Comparison of ENCODE assay signal across 21 mouse cellular contexts in genomic region chr14:34903854-34904253, GRCm38 (mm10).
A peak's percentile ranks its signal among the peaks of the same experiment; 100 is the strongest.
DNase-seq lines count a peak whose midpoint lies in the region; ATAC-seq lines count a peak whose summit lies in the region.
"Had no signal": no experiment of that assay in that cellular context is flagged by ENCODE, and none has a peak within 500 bp of the region (broad histone marks: within the 10 kb centered on the region; RNA-seq: fewer than 3 reads in every experiment).

No protein-coding gene starts in this region.

- H3K27ac ChIP-seq in forebrain, embryonic 14.5 days (ENCODE audit: low read depth, low read length), result peak overlapping the region; percentile 10; the same call in 1 of the 2 replicates
- H3K27ac ChIP-seq in forebrain, embryonic 11.5 days (ENCODE audit: low read depth, low read length), result no peak overlapping the region
- peak overlapping the region; percentile 77 for H3K27ac ChIP-seq in hindbrain, embryonic 12.5 days
- peak overlapping the region; percentile 75 for H3K27ac ChIP-seq in midbrain, embryonic 13.5 days
- H3K27ac ChIP-seq: gastrocnemius, adult 2 months; heart, embryonic 13.5 days; intestine, embryonic 15.5 days had no signal

- H3K9me3 ChIP-seq in forebrain, embryonic 14.5 days (replicated peaks; ENCODE audit: control insufficient read depth, low read length), result no peaks in the 10 kb centered on the region
- H3K9me3 ChIP-seq in forebrain, embryonic 11.5 days (ENCODE audit: control insufficient read depth, low read length), result no peaks in the 10 kb centered on the region
- H3K9me3 ChIP-seq in hindbrain, embryonic 12.5 days (replicated peaks), result no peaks in the 10 kb centered on the region
- H3K9me3 ChIP-seq in midbrain, embryonic 13.5 days, result no peaks in the 10 kb centered on the region
- H3K9me3 ChIP-seq: heart, embryonic 13.5 days; intestine, embryonic 15.5 days had no signal

- no peak overlapping the region for H3K9ac ChIP-seq in forebrain, embryonic 14.5 days (ENCODE audit: low read length)
- no peak overlapping the region for H3K9ac ChIP-seq in forebrain, embryonic 11.5 days (ENCODE audit: low read length)
- no peak overlapping the region for H3K9ac ChIP-seq in hindbrain, embryonic 12.5 days
- H3K9ac ChIP-seq in midbrain, embryonic 13.5 days (replicated peaks), result peak overlapping the region; percentile 10; the same call in 1 of the 2 replicates
- H3K9ac ChIP-seq: heart, embryonic 13.5 days; intestine, embryonic 15.5 days had no signal

- no peak overlapping the region for H3K4me2 ChIP-seq in forebrain, embryonic 14.5 days (ENCODE audit: low read length)
- no peak overlapping the region for H3K4me2 ChIP-seq in forebrain, embryonic 11.5 days (ENCODE audit: low read depth, low read length, severe bottlenecking)
- no peak overlapping the region for H3K4me2 ChIP-seq in hindbrain, embryonic 12.5 days (replicated peaks)
- H3K4me2 ChIP-seq in midbrain, embryonic 13.5 days (replicated peaks), result no peak overlapping the region
- H3K4me2 ChIP-seq: heart, embryonic 13.5 days; intestine, embryonic 15.5 days; liver, embryonic 11.5 days had no signal

- H3K4me1 ChIP-seq in forebrain, embryonic 14.5 days (ENCODE audit: control insufficient read depth, insufficient read depth, low read length), result peaks cover 10% of the 10 kb centered on the region
- H3K4me1 ChIP-seq in forebrain, embryonic 11.5 days (replicated peaks; ENCODE audit: control insufficient read depth, insufficient read depth, low read length), result no peaks in the 10 kb centered on the region
- peaks cover 18% of the 10 kb centered on the region for H3K4me1 ChIP-seq in hindbrain, embryonic 12.5 days
- peaks cover 43% of the 10 kb centered on the region for H3K4me1 ChIP-seq in midbrain, embryonic 13.5 days (replicated peaks)
- H3K4me1 ChIP-seq: intestine, embryonic 15.5 days had no signal

- no peak overlapping the region for H3K4me3 ChIP-seq in forebrain, embryonic 14.5 days (ENCODE audit: low read depth, low read length)
- H3K4me3 ChIP-seq in forebrain, embryonic 11.5 days (ENCODE audit: low read depth, low read length), result no peak overlapping the region
- no peak overlapping the region for H3K4me3 ChIP-seq in hindbrain, embryonic 12.5 days
- H3K4me3 ChIP-seq in midbrain, embryonic 13.5 days (replicated peaks), result no peak overlapping the region
- H3K4me3 ChIP-seq: gastrocnemius, adult 2 months; heart, embryonic 13.5 days; intestine, embryonic 15.5 days had no signal

- 66% methylated on average over 4 of the region's 4 CpGs for WGBS in forebrain, embryonic 14.5 days
- WGBS in forebrain, embryonic 11.5 days, result 64% methylated on average over 4 of the region's 4 CpGs
- WGBS in hindbrain, embryonic 12.5 days, result 45% methylated on average over 4 of the region's 4 CpGs
- WGBS in midbrain, embryonic 13.5 days, result 33% methylated on average over 4 of the region's 4 CpGs

- no peaks in the 10 kb centered on the region for H3K36me3 ChIP-seq in forebrain, embryonic 14.5 days (ENCODE audit: control insufficient read depth, insufficient read depth, low read length)
- no peaks in the 10 kb centered on the region for H3K36me3 ChIP-seq in forebrain, embryonic 11.5 days (ENCODE audit: control insufficient read depth, insufficient read depth, low read length)
- no peaks in the 10 kb centered on the region for H3K36me3 ChIP-seq in hindbrain, embryonic 12.5 days
- H3K36me3 ChIP-seq in midbrain, embryonic 13.5 days, result no peaks in the 10 kb centered on the region
- H3K36me3 ChIP-seq: heart, embryonic 13.5 days; intestine, embryonic 15.5 days had no signal

- DNase-seq in forebrain, embryonic 14.5 days (ENCODE audit: low spot score), result peak; percentile 22
- DNase-seq in forebrain, embryonic 11.5 days (ENCODE audit: low spot score), result no peak
- DNase-seq in right cerebral cortex, postnatal 14 days, result no peak
- no peak for DNase-seq in yolk sac, embryonic 10.5 days (ENCODE audit: low spot score)
- DNase-seq in frontal cortex, adult 2 months (ENCODE audit: extremely low spot score in 1 of 2, low spot score in 1 of 2), result no peak
- DNase-seq: adrenal gland, postnatal 14 days; cerebellum, adult 11-12 months; cerebellum, postnatal 25 days; embryo, embryonic 11 days; gastrocnemius, adult 2 months; kidney, postnatal 36 days; layer of hippocampus, adult 9-11 months; lung, adult 18-20 months; lung, postnatal 14 days; right cerebral cortex, adult 18-20 months; thymus, postnatal 36 days had no signal

- ATAC-seq in forebrain, embryonic 14.5 days, result peak; percentile 27; the same call in 1 of the 2 replicates
- ATAC-seq in forebrain, embryonic 11.5 days (replicated peaks; ENCODE audit: low FRiP score), result no peak
- peak; percentile 59 for ATAC-seq in hindbrain, embryonic 12.5 days (ENCODE audit: low FRiP score)
- ATAC-seq in midbrain, embryonic 13.5 days, result peak; percentile 73
- ATAC-seq: intestine, embryonic 15.5 days had no signal

- H3K27me3 ChIP-seq in forebrain, embryonic 14.5 days (replicated peaks; ENCODE audit: control insufficient read depth, insufficient read depth, low read length), result no peaks in the 10 kb centered on the region
- H3K27me3 ChIP-seq in forebrain, embryonic 11.5 days (ENCODE audit: control insufficient read depth, insufficient read depth, low read length), result no peaks in the 10 kb centered on the region
- no peaks in the 10 kb centered on the region for H3K27me3 ChIP-seq in hindbrain, embryonic 12.5 days
- no peaks in the 10 kb centered on the region for H3K27me3 ChIP-seq in midbrain, embryonic 13.5 days
- H3K27me3 ChIP-seq: intestine, embryonic 15.5 days had no signal
